Mouse (Mus musculus): ENCODE results near the gene Susd1. TPM values are rescaled to one million over a fixed set of nuclear protein-coding genes. Genes with fewer than 3 reads are reported as not detected.
A peak's percentile ranks its signal among the peaks of the same experiment; 100 is the strongest.

Susd1 gene
- polyA plus RNA-seq, 1 experiment from 2014 or later = 3.6 TPM

GRCm38 (mm10) chr4:59366206-59366605 lies 72.2 kb downstream of the Susd1 start:
- H3K27me3 ChIP-seq (ENCODE audit: control insufficient read depth, insufficient read depth, low read length) = no peaks in the 10 kb centered on the region
- H3K9ac ChIP-seq (ENCODE audit: low read length) = no peak overlapping the region
- no peak for ATAC-seq (ENCODE audit: insufficient number of reproducible peaks, insufficient read depth, low FRiP score, low read depth)
- H3K9me3 ChIP-seq (ENCODE audit: control insufficient read depth, low read length) = no peaks in the 10 kb centered on the region
- no peaks in the 10 kb centered on the region for H3K36me3 ChIP-seq (ENCODE audit: control insufficient read depth, insufficient read depth, low read length)
- H3K27ac ChIP-seq (replicated peaks in 1 of 2; ENCODE audit: control insufficient read depth in 1 of 2, insufficient read depth in 1 of 2, low read depth in 2 of 2, low read length in 2 of 2) = no peak overlapping the region
- no peak overlapping the region for H3K4me3 ChIP-seq (ENCODE audit: control insufficient read depth in 1 of 2, insufficient read depth in 1 of 2, low read depth in 1 of 2, low read length in 2 of 2)
- WGBS = 76% methylated on average over 9 of the region's 9 CpGs
- no peak overlapping the region for H3K4me2 ChIP-seq (ENCODE audit: low read length)
- H3K4me1 ChIP-seq (ENCODE audit: control insufficient read depth in 2 of 2, insufficient read depth in 2 of 2, low read length in 2 of 2) = peaks cover 13 to 28% of the 10 kb centered on the region in 2 experiments

GRCm38 (mm10) chr4:59365571-59365970 lies 72.9 kb downstream of the Susd1 start:
- H3K4me3 ChIP-seq (ENCODE audit: control insufficient read depth in 1 of 2, insufficient read depth in 1 of 2, low read depth in 1 of 2, low read length in 2 of 2) = no peak overlapping the region
- H3K27ac ChIP-seq (replicated peaks in 1 of 2; ENCODE audit: control insufficient read depth in 1 of 2, insufficient read depth in 1 of 2, low read depth in 2 of 2, low read length in 2 of 2) = no peak overlapping the region
- peaks cover 13 to 28% of the 10 kb centered on the region in 2 experiments for H3K4me1 ChIP-seq (ENCODE audit: control insufficient read depth in 2 of 2, insufficient read depth in 2 of 2, low read length in 2 of 2)
- no peak overlapping the region for H3K4me2 ChIP-seq (ENCODE audit: low read length)
- no peaks in the 10 kb centered on the region for H3K27me3 ChIP-seq (ENCODE audit: control insufficient read depth, insufficient read depth, low read length)
- ATAC-seq (ENCODE audit: insufficient number of reproducible peaks, insufficient read depth, low FRiP score, low read depth) = no peak
- H3K9me3 ChIP-seq (ENCODE audit: control insufficient read depth, low read length) = no peaks in the 10 kb centered on the region
- no peaks in the 10 kb centered on the region for H3K36me3 ChIP-seq (ENCODE audit: control insufficient read depth, insufficient read depth, low read length)
- no peak overlapping the region for H3K9ac ChIP-seq (ENCODE audit: low read length)
- WGBS = 94% methylated on average over 12 of the region's 12 CpGs

DNA sequence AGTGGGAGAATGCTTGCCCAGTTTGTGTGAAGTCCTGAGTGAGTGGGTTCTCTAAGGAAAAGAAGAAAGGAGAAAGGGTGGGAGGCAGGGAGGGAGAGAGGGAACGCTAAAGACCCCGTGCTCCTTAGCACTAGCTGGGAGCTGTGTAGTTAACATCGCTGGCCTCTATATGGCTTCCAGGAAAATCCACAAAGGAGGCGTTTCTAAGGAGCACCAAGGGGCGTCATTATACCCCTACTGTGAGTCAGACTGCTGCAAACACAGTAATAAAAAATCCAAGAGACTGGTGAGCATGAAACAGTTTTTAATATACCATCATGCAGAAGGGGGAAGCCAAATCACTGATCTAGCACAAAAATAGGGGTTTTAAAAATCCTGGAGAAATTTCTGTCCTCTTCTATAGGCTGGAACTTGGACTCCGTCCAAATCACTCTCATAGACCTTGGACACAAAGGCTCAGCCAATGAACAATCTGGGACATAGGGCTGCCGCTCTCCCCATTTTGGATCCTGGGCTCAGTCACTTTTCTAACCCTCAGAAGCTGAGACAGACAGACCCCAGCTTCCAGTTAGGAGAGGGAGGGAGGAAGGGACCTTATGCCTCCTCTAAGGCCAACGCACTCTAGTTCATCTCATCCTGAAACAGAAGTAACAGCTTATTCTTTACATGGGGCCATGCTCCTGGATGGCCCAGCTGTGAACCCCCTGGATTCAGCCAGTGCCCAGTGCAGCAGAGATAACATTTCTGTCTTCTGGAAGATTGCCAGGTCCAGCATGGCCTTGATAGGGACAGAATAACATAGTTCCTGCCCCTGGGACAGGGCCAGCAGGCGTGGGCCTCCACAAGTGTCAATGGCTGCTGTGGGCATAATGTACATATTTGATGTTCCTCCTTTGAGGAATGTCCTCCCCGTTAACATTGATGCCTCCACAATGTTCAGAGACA lies 73.9 kb downstream of the Susd1 start:
- Histone ChIP-seq H3K27me3 (ENCODE audit: control insufficient read depth, insufficient read depth, low read length) (no peaks in the 10 kb centered on the region), H3K27ac (replicated peaks in 1 of 2; ENCODE audit: control insufficient read depth in 1 of 2, insufficient read depth in 1 of 2, low read depth in 2 of 2, low read length in 2 of 2) (peak overlapping the region; percentile 31 to 49; a peak in 3 of 4 replicates), H3K4me1 (ENCODE audit: control insufficient read depth in 2 of 2, insufficient read depth in 2 of 2, low read length in 2 of 2) (peaks cover 13 to 28% of the 10 kb centered on the region in 2 experiments), H3K9me3 (ENCODE audit: control insufficient read depth, low read length) (no peaks in the 10 kb centered on the region), H3K9ac (ENCODE audit: low read length) (no peak overlapping the region), H3K4me2 (ENCODE audit: low read length) (0 out of 2 replicates have a peak overlapping the region, but pooled peaks have one; percentile 1), H3K36me3 (ENCODE audit: control insufficient read depth, insufficient read depth, low read length) (no peaks in the 10 kb centered on the region), H3K4me3 (ENCODE audit: control insufficient read depth in 1 of 2, insufficient read depth in 1 of 2, low read depth in 1 of 2, low read length in 2 of 2) (no peak overlapping the region)
- WGBS = 54% methylated on average over 10 of the region's 10 CpGs
- ATAC-seq (ENCODE audit: insufficient number of reproducible peaks, insufficient read depth, low FRiP score, low read depth) = no peak

DNA sequence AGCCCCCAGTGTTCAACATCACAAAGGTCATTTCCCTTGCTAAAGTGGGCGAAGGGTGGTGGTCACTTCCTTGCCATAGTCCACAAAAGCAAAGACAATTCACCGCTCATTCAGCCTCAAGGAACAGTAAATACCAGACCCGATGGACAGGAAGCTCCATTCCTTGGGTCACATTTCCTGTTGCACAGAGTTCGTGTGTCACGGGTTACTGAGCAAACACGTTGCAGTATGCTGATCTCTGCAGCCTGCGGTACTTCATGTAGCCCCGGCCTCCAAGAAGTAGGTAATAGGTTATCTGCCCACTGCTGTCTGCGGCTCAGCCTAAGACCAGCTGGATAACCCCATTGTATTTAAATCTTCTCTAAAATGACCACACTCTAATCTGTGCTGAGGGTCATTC lies 75.4 kb downstream of the Susd1 start:
- Histone ChIP-seq H3K36me3 (ENCODE audit: control insufficient read depth, insufficient read depth, low read length) (no peaks in the 10 kb centered on the region), H3K4me3 (ENCODE audit: control insufficient read depth in 1 of 2, insufficient read depth in 1 of 2, low read depth in 1 of 2, low read length in 2 of 2) (no peak overlapping the region), H3K4me1 (ENCODE audit: control insufficient read depth in 2 of 2, insufficient read depth in 2 of 2, low read length in 2 of 2) (peaks cover 10 to 24% of the 10 kb centered on the region in 2 experiments), H3K9me3 (ENCODE audit: control insufficient read depth, low read length) (no peaks in the 10 kb centered on the region), H3K4me2 (ENCODE audit: low read length) (no peak overlapping the region), H3K9ac (ENCODE audit: low read length) (no peak overlapping the region), H3K27ac (replicated peaks in 1 of 2; ENCODE audit: control insufficient read depth in 1 of 2, insufficient read depth in 1 of 2, low read depth in 2 of 2, low read length in 2 of 2) (peak overlapping the region in 1 of 2 experiments; percentile 49; a peak in 2 of 4 replicates), H3K27me3 (ENCODE audit: control insufficient read depth, insufficient read depth, low read length) (no peaks in the 10 kb centered on the region)
- 58% methylated on average over 9 of the region's 9 CpGs for WGBS
- peak; percentile 68 for ATAC-seq (ENCODE audit: insufficient number of reproducible peaks, insufficient read depth, low FRiP score, low read depth)

DNA sequence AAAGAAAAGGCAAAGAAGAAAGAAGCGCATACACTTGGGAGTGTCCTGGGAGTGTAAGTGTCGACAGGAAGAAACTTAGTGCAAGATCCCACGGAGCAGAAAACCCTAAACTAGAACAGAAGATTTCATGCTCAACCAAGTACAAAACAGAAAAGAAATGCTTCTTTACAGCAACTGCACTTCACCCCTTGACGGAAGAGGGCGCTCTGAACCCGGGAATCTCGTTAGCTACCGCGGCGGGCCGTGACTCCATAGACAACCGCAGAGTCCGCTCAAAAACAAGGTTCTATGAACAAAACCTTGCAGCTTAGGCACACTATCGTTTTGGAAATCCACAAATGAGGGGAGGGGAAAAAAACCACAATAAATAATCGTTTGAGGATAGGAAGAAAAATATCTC lies 77.7 kb downstream of the Susd1 start:
- peaks cover 9 to 24% of the 10 kb centered on the region in 2 experiments for H3K4me1 ChIP-seq (ENCODE audit: control insufficient read depth in 2 of 2, insufficient read depth in 2 of 2, low read length in 2 of 2)
- 4% methylated on average over 15 of the region's 15 CpGs for WGBS
- H3K4me2 ChIP-seq (ENCODE audit: low read length) = peak overlapping the region; percentile 31
- no peak overlapping the region for H3K4me3 ChIP-seq (ENCODE audit: control insufficient read depth in 1 of 2, insufficient read depth in 1 of 2, low read depth in 1 of 2, low read length in 2 of 2)
- no peaks in the 10 kb centered on the region for H3K36me3 ChIP-seq (ENCODE audit: control insufficient read depth, insufficient read depth, low read length)
- peak overlapping the region; percentile 25; the same call in 1 of the 2 replicates for H3K9ac ChIP-seq (ENCODE audit: low read length)
- H3K27ac ChIP-seq (replicated peaks in 1 of 2; ENCODE audit: control insufficient read depth in 1 of 2, insufficient read depth in 1 of 2, low read depth in 2 of 2, low read length in 2 of 2) = no peak overlapping the region
- H3K27me3 ChIP-seq (ENCODE audit: control insufficient read depth, insufficient read depth, low read length) = no peaks in the 10 kb centered on the region
- ATAC-seq (ENCODE audit: insufficient number of reproducible peaks, insufficient read depth, low FRiP score, low read depth) = no peak
- H3K9me3 ChIP-seq (ENCODE audit: control insufficient read depth, low read length) = no peaks in the 10 kb centered on the region

DNA sequence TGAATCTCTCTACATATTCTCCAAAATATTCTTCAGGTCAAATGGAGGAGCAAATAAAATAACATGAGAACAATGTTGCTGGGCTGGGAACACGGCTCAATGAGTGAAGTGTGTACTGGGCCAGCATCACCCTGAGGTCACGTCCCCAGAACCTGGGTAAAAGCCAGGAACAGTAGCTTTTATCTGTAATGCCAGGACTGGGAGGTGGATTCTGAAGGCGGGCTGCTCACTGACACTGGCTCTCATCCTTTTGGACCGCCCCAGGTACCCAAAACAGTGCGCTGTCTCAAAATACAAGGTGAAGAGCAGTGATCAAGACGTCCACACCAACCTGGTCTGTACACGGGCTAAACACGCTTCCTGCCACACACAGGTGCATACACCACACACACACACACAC lies 78.5 kb downstream of the Susd1 start:
- no peak overlapping the region for H3K4me3 ChIP-seq (ENCODE audit: control insufficient read depth in 1 of 2, insufficient read depth in 1 of 2, low read depth in 1 of 2, low read length in 2 of 2)
- WGBS = 79% methylated on average over 8 of the region's 8 CpGs
- H3K9ac ChIP-seq (ENCODE audit: low read length) = no peak overlapping the region
- no peak overlapping the region for H3K4me2 ChIP-seq (ENCODE audit: low read length)
- H3K9me3 ChIP-seq (ENCODE audit: control insufficient read depth, low read length) = no peaks in the 10 kb centered on the region
- no peak overlapping the region for H3K27ac ChIP-seq (replicated peaks in 1 of 2; ENCODE audit: control insufficient read depth in 1 of 2, insufficient read depth in 1 of 2, low read depth in 2 of 2, low read length in 2 of 2)
- no peaks in the 10 kb centered on the region for H3K27me3 ChIP-seq (ENCODE audit: control insufficient read depth, insufficient read depth, low read length)
- no peak for ATAC-seq (ENCODE audit: insufficient number of reproducible peaks, insufficient read depth, low FRiP score, low read depth)
- H3K4me1 ChIP-seq (ENCODE audit: control insufficient read depth in 2 of 2, insufficient read depth in 2 of 2, low read length in 2 of 2) = peaks cover 8 to 18% of the 10 kb centered on the region in 2 experiments
- no peaks in the 10 kb centered on the region for H3K36me3 ChIP-seq (ENCODE audit: control insufficient read depth, insufficient read depth, low read length)

- H3K27ac ChIP-seq (replicated peaks in 1 of 2; ENCODE audit: control insufficient read depth in 1 of 2, insufficient read depth in 1 of 2, low read depth in 2 of 2, low read length in 2 of 2) = no peak overlapping the region
- no peak for ATAC-seq (ENCODE audit: insufficient number of reproducible peaks, insufficient read depth, low FRiP score, low read depth)
- 82% methylated on average over 10 of the region's 10 CpGs for WGBS
These were observed 79.5 kb downstream of the Susd1 start for GRCm38 (mm10) chr4:59358960-59359359.

More at GRCm38 (mm10) chr4:59358960-59359359, 79.5 kb downstream of the Susd1 start:
- Histone ChIP-seq H3K9me3 (ENCODE audit: control insufficient read depth, low read length) (no peaks in the 10 kb centered on the region), H3K4me3 (ENCODE audit: control insufficient read depth in 1 of 2, insufficient read depth in 1 of 2, low read depth in 1 of 2, low read length in 2 of 2) (no peak overlapping the region), H3K4me1 (ENCODE audit: control insufficient read depth in 2 of 2, insufficient read depth in 2 of 2, low read length in 2 of 2) (peaks cover under 1 to 8% of the 10 kb centered on the region in 2 experiments; a peak in 3 of 4 replicates), H3K36me3 (ENCODE audit: control insufficient read depth, insufficient read depth, low read length) (no peaks in the 10 kb centered on the region), H3K27me3 (ENCODE audit: control insufficient read depth, insufficient read depth, low read length) (no peaks in the 10 kb centered on the region), H3K9ac (ENCODE audit: low read length) (no peak overlapping the region), H3K4me2 (ENCODE audit: low read length) (no peak overlapping the region)

Data from heart, embryonic 14.5 days (tissue).